Mouse (Mus musculus) A20 (cell line): ENCODE results near the gene Nsun3.
"Not testable (repeated sequence)": the region's sequence is repeated elsewhere in the genome, so short reads cannot be mapped to it uniquely, and the experiment has no call there.

Experiments
- DNase-seq: peaks from one replicate; pipeline ENCODE4 v3.0.0-alpha.2; 2011; ENCODE audit warnings: low read depth, low spot score

The Nsun3 gene

GRCm38 (mm10) chr16:62753079-62753478 lies 33.5 kb downstream of the Nsun3 start:
- DNase-seq, result no peak

DNA sequence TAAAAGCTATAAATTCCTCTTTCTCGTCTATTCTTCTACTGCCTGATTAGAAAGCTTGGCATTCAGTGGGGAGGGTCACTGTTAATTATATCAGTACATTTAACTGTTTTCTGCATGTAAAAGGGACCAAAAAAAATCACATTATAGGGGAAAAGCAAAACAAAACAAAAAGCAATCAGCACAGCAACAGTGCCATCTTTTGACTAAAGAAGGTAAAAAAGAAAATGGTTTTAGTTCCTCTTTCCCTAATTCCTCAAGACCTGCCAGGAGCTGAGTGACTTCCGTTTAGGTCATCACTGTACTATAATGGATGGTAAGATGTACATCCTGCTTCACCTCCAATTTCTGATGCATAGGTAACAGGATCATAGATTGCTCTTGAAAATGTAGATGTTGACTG lies 40.7 kb downstream of the Nsun3 start:
- peak; percentile 48 for DNase-seq

DNA sequence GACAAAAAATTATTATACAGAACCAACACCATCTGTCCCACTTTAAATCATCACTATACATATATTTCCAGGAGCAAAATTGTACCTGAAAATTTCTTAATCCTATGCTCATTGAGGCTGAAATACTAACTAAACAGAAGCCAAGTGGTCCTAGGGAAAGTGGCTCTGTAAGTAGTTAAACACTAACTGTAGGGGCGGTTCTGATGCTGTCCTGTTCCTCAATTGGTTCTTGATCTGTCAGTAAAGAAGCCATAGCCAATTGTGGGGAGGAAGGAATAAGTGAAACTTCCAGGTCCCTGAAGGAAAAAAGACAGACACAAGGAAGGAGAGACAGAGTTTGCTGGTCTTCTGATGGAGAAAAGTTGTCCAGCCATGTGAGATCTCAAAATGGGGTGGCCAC lies 52.3 kb downstream of the Nsun3 start:
- DNase-seq, result no peak

DNA sequence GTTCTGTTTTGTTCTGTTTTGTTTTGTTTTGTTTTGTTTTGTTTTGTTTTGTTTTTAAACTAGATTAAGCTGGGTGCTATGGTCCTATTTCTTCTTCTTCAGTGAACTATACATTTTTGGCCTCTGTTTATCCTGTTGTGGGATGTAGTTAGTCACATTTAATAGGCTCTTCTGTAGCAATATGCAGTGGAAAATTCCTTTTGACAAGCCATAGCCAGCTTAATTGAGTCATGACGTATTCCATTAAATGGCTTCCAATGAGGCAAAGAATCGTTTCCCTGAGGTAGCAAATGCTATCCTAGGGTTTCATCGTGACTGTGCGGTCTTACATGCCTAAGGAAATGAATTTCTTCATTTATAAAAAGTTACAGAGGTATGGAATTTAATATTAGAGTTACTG lies 56.3 kb downstream of the Nsun3 start:
- no peak for DNase-seq

- DNase-seq, result no peak
These were observed 56.8 kb downstream of the Nsun3 start for GRCm38 (mm10) chr16:62729846-62730245.

GRCm38 (mm10) chr16:62718255-62718654 lies 68.4 kb downstream of the Nsun3 start:
- DNase-seq, result not testable (repeated sequence)

GRCm38 (mm10) chr16:62690436-62690835 lies 96.2 kb downstream of the Nsun3 start:
- no peak for DNase-seq

- DNase-seq, result no peak
These were observed 100.5 kb downstream of the Nsun3 start for GRCm38 (mm10) chr16:62686073-62686472.

DNA sequence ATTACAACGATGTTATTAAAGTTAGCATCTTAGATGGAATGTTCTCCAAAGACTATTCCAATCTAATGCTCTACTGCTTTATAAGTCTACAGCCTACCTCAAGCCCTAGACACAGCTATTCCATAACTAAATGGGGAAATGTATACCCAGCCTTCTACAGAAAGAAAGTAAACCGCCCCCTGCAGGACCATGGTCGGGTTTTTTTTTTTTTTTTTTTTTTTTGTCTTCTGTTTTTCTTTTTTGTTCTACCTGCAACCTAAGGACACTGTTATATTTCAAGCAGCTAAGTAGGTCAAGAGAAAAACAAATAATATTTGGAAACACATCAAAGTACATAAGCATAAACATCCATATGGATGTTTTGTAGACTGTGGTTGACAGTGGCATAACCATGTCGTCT lies 101.1 kb downstream of the Nsun3 start:
- DNase-seq, result no peak
